Mouse (Mus musculus): ENCODE measurements around the gene Pank3. TPM values are rescaled to one million over a fixed set of nuclear protein-coding genes. Genes with fewer than 3 reads are reported as not detected.

Pank3 gene
- 10 to 100 TPM; 50.6 to 50.7 TPM for total RNA-seq (2021)
- long read RNA-seq, experiment 1, full-length matches to known transcripts: 9 of 12 reads
- long read RNA-seq, experiment 1, partial matches to known transcripts: 0 of 12 reads
- long read RNA-seq, experiment 1, other reads (novel, unspliced or antisense): 3 of 12 reads
- long read RNA-seq, experiment 2, full-length matches to known transcripts: 5 of 10 reads
- long read RNA-seq, experiment 2, partial matches to known transcripts: 0 of 10 reads
- long read RNA-seq, experiment 2, other reads (novel, unspliced or antisense): 5 of 10 reads

- peak; percentile 96 for DNase-seq
These were observed at the start of gene Pank3 for GRCm38 (mm10) chr11:35769188-35769745. Gene Pank3 (plus strand): TSS chr11:35769484.

- DNase-seq: peak; percentile 59
These were observed 45.4 kb upstream of the Pank3 start for GRCm38 (mm10) chr11:35723876-35724275.

GRCm38 (mm10) chr11:35726341-35726846, 42.9 kb upstream of the Pank3 start:
- no peak for DNase-seq

- no peak for DNase-seq
These were observed 41.1 kb upstream of the Pank3 start for GRCm38 (mm10) chr11:35728200-35728599.

GRCm38 (mm10) chr11:35729186-35729585, 40.1 kb upstream of the Pank3 start:
- peak; percentile 82 for DNase-seq

GRCm38 (mm10) chr11:35732366-35732765, 36.9 kb upstream of the Pank3 start:
- DNase-seq: peak; percentile 33

- DNase-seq: no peak
These were observed 32.5 kb upstream of the Pank3 start for GRCm38 (mm10) chr11:35736817-35737216.

GRCm38 (mm10) chr11:35737262-35737661, 32.0 kb upstream of the Pank3 start:
- DNase-seq: no peak

GRCm38 (mm10) chr11:35738102-35738501, 31.2 kb upstream of the Pank3 start:
- DNase-seq: peak; percentile 56

- DNase-seq: no peak
These were observed 25.7 kb upstream of the Pank3 start for GRCm38 (mm10) chr11:35743586-35743985.

GRCm38 (mm10) chr11:35744571-35744970, 24.7 kb upstream of the Pank3 start:
- no peak for DNase-seq

- DNase-seq: peak; percentile 80
These were observed 18.7 kb upstream of the Pank3 start for GRCm38 (mm10) chr11:35750578-35750977.

GRCm38 (mm10) chr11:35754906-35755418, 14.3 kb upstream of the Pank3 start:
- peak; percentile 54 for DNase-seq

- DNase-seq: peak; percentile 22
These were observed 13.7 kb upstream of the Pank3 start for GRCm38 (mm10) chr11:35755546-35755945.

- DNase-seq: peak; percentile 47
These were observed 12.6 kb upstream of the Pank3 start for GRCm38 (mm10) chr11:35756411-35757303.

GRCm38 (mm10) chr11:35760001-35760626, 9.2 kb upstream of the Pank3 start:
- DNase-seq: no peak

- DNase-seq: no peak
These were observed 8.7 kb upstream of the Pank3 start for GRCm38 (mm10) chr11:35760627-35761003.

GRCm38 (mm10) chr11:35766845-35767244, 2.4 kb upstream of the Pank3 start:
- no peak for DNase-seq

- DNase-seq: peak; percentile 87
These were observed 608 bp downstream of the Pank3 start for GRCm38 (mm10) chr11:35769746-35770437.

GRCm38 (mm10) chr11:35770741-35771504, 1.6 kb downstream of the Pank3 start:
- no peak for DNase-seq

- DNase-seq: no peak
These were observed 6.3 kb downstream of the Pank3 start for GRCm38 (mm10) chr11:35775606-35776005.
